Mouse (Mus musculus) midbrain, postnatal 0 days (tissue): ENCODE data around the gene Hist1h2ak. TPM values are rescaled to one million over a fixed set of nuclear protein-coding genes. Genes with fewer than 3 reads are reported as not detected.
A peak's percentile ranks its signal among the peaks of the same experiment; 100 is the strongest.
"Not testable (repeated sequence)": the region's sequence is repeated elsewhere in the genome, so short reads cannot be mapped to it uniquely, and the experiment has no call there.

Experiments used
- ATAC-seq: fragments of 200-750 bp; cut with Nextera tagmentation; 2 replicates; pipeline ENCODE4 v1.8.0; 2017; ENCODE audit warnings: moderate number of reproducible peaks, mild to moderate bottlenecking, moderate TSS enrichment, moderate library complexity; ENCODE audit not compliant: low FRiP score
- DNase-seq: peaks from one replicate; pipeline ENCODE4 v3.0.0-alpha.2; 2015; ENCODE audit warnings: low spot score
- H3K27ac ChIP-seq: fragments of 300-500 bp; sonication (generic); 2 replicates; pipeline ENCODE4 v1.5.1; 2014; ENCODE audit warnings: low read depth, mild to moderate bottlenecking, low read length, mixed read lengths
- H3K27me3 ChIP-seq: fragments of 300-500 bp; sonication (generic); 2 replicates; pipeline ENCODE4 v1.6.1; 2014; ENCODE audit warnings: low read length, control low read depth, mixed read lengths; ENCODE audit not compliant: insufficient read depth
- H3K36me3 ChIP-seq: fragments of 300-500 bp; sonication (generic); 2 replicates; pipeline ENCODE4 v1.6.1; 2014; ENCODE audit warnings: low read length, control low read depth, mixed read lengths; ENCODE audit not compliant: insufficient read depth
- H3K4me1 ChIP-seq: fragments of 300-500 bp; sonication (generic); 2 replicates; pipeline ENCODE4 v1.6.1; 2014; ENCODE audit warnings: mild to moderate bottlenecking, control low read depth, antibody characterized with exemption, low read length, mixed read lengths; ENCODE audit not compliant: insufficient read depth
- H3K4me2 ChIP-seq: fragments of 300-500 bp; sonication (generic); 2 replicates; pipeline ENCODE4 v1.6.1; 2014; ENCODE audit warnings: low read depth, mild to moderate bottlenecking, low read length, mixed read lengths; ENCODE audit not compliant: poor library complexity, severe bottlenecking
- H3K4me3 ChIP-seq: fragments of 300-500 bp; sonication (generic); 2 replicates; pipeline ENCODE4 v1.5.1; 2014; ENCODE audit warnings: low read depth, mild to moderate bottlenecking, low read length, moderate library complexity
- H3K9ac ChIP-seq: fragments of 300-500 bp; sonication (generic); replicated peaks from 2 replicates; pipeline ENCODE4 v1.6.1; 2014; ENCODE audit warnings: mild to moderate bottlenecking, low read length, moderate library complexity, mixed read lengths; ENCODE audit not compliant: poor library complexity, severe bottlenecking
- H3K9me3 ChIP-seq: fragments of 300-500 bp; sonication (generic); 2 replicates; pipeline ENCODE4 v1.6.1; 2016; ENCODE audit warnings: low read length, control low read depth
- CTCF ChIP-seq: IDR thresholded peaks from 2 replicates; pipeline ENCODE4 v1.5.1; 2016; ENCODE audit warnings: antibody characterized with exemption, mild to moderate bottlenecking
- WGBS: fragments of 180-500 bp; shearing (Covaris S2); extraction: QIAGEN DNeasy Blood & Tissue Kit; methylation state at CpG from one replicate; pipeline ENCODE4 v1.1.7; 2014; 5-methylcytosine and 5-hydroxymethylcytosine counted together
- polyA plus RNA-seq: library from polyadenylated mRNA; unstranded; fragments of >200 nt; fragmentation: Nextera tagmentation; extraction: Ambion mirVana; gene quantifications from 2 replicates; pipeline ENCODE4 v1.2.1, GENCODE M21; 2015
- total RNA-seq: library from RNA; depleted of rRNA; stranded (reverse); fragments of >200 nt; gene quantifications from 2 replicates; pipeline ENCODE4 v1.2.3, GENCODE M21; 2014; rRNA removed

Gene Hist1h2ak
- 254 and 276 TPM in 2 replicates for total RNA-seq
- polyA plus RNA-seq: 2.4 and 4.6 TPM in 2 replicates

DNA sequence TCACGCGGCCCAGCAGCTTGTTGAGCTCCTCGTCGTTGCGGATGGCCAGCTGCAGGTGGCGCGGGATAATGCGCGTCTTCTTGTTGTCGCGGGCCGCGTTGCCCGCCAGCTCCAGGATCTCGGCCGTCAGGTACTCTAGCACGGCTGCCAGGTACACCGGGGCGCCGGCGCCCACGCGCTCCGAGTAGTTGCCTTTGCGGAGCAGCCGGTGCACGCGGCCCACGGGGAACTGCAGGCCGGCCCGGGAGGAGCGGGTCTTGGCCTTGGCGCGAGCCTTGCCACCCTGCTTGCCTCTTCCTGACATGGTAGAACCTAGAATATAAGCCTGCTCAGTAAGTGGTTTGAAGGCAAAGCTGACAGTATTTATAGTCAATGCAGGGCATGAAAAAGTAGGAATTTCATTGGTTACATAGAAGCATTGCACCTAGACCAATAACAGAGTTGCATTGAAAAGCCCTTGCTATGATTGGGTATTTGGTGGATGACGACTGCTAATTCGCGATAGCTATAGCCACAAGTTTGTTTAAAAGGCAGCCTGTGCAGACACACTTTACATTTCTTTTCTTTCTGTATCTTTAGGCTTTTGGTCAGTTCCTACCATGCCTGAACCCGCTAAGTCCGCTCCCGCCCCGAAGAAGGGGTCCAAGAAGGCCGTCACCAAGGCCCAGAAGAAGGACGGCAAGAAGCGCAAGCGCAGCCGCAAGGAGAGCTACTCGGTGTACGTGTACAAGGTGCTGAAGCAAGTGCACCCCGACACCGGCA, at the start of gene Hist1h2ak, which contains the start of gene Hist1h2bn:
Hist1h2ak (minus strand) TSS at position 304 of the 762 bp plus-strand sequence.
Hist1h2bn (plus strand) TSS at position 600 of the 762 bp plus-strand sequence.
- Histone ChIP-seq H3K9ac (0 out of 2 replicates have a peak within 1 kb of the TSS, but pooled peaks have one; percentile 24), H3K4me2 (peak within 1 kb of the TSS; percentile 61), H3K27ac (peak within 1 kb of the TSS; percentile 84), H3K4me3 (peak within 1 kb of the TSS; percentile 39)
- H3K27me3 ChIP-seq, H3K9me3 ChIP-seq, H3K36me3 ChIP-seq, H3K4me1 ChIP-seq: not testable (repeated sequence)
- peak; percentile 41 for TF ChIP-seq CTCF
- DNase-seq (peak; percentile 97), ATAC-seq (peak; percentile 97)
- WGBS: under 1% methylated on average over 30 of the region's 50 CpGs

DNA sequence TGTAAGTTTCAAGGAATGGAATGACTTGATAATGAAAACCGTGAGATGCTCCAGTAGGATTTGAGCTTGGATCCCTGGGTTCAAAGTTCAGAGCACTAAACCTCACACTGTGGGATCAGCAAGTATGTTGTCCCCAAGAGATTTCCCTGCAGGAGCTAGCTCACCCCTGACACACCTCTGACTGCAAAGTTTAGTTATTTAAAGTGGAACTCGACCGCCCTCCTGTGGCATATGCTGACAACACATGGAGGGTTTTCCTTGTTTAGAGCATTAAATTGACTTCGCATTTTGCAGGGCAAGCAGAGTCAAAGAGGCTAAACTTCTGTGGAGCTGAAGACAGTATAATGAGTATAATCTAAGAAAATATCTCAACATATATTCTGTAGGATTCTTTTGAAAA, 49.4 kb upstream of the Hist1h2ak start:
- H3K4me2 ChIP-seq, H3K27ac ChIP-seq: not testable (repeated sequence)
- WGBS: no CpG with 5 or more reads among the region's 4 CpGs

DNA sequence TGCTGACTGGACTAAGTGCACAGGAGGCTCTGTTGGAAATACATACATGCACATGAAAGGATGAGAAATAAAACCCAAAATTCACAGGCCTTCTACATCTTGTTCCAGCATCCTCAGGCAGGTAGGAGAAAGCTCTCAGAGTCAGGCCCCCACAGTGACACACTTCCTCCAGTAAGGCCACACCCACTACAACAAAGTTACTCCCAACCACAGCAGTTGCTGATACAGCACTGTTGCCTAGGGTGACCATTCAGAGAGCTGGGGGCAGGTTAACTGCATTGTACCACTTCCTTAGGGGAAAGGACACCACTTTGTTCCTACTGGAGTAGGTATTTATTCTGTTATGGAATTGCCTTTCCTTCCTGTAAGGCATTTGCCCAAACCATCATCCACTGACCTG, 43.5 kb upstream of the Hist1h2ak start:
- H3K9ac ChIP-seq, ATAC-seq, H3K4me3 ChIP-seq: not testable (repeated sequence)

More for the DNA sequence above, 49.4 kb upstream of the Hist1h2ak start:
- not testable (repeated sequence) for H3K36me3 ChIP-seq, H3K27me3 ChIP-seq, H3K9me3 ChIP-seq, DNase-seq, H3K4me1 ChIP-seq, H3K4me3 ChIP-seq, H3K9ac ChIP-seq
- ATAC-seq: peak; percentile 76

DNA sequence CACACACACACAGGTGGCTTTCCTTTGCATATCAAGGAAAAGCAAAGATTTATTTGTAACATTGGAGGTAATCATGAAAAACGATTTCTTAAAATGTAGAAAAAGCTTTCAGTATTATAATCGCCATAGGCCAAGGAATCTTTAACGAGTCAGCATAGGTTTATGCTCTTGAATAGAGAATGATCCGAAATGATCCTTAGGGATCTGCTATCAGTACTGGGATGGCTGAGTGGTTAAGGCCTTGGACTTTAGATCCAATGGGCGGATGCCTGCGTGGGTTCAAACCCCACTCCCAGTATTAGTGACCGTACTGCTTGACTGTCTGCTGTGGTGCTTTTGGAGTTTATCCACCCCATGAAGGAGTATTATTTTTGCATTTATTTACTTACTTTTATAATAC, 42.0 kb upstream of the Hist1h2ak start:
- no peaks in the 10 kb centered on the region for H3K27me3 ChIP-seq
- ATAC-seq: no peak
- no peak for TF ChIP-seq CTCF
- no peak overlapping the region for H3K4me2 ChIP-seq
- no peak overlapping the region for H3K9ac ChIP-seq
- H3K9me3 ChIP-seq: no peaks in the 10 kb centered on the region
- H3K36me3 ChIP-seq: no peaks in the 10 kb centered on the region
- DNase-seq: no peak
- 94% methylated on average over 7 of the region's 7 CpGs for WGBS
- H3K4me3 ChIP-seq: no peak overlapping the region
- no peak overlapping the region for H3K27ac ChIP-seq
- no peaks in the 10 kb centered on the region for H3K4me1 ChIP-seq

More for the DNA sequence above, 43.5 kb upstream of the Hist1h2ak start:
- H3K36me3 ChIP-seq, H3K9me3 ChIP-seq, H3K4me2 ChIP-seq, H3K27me3 ChIP-seq, DNase-seq, H3K27ac ChIP-seq, H3K4me1 ChIP-seq: not testable (repeated sequence)

DNA sequence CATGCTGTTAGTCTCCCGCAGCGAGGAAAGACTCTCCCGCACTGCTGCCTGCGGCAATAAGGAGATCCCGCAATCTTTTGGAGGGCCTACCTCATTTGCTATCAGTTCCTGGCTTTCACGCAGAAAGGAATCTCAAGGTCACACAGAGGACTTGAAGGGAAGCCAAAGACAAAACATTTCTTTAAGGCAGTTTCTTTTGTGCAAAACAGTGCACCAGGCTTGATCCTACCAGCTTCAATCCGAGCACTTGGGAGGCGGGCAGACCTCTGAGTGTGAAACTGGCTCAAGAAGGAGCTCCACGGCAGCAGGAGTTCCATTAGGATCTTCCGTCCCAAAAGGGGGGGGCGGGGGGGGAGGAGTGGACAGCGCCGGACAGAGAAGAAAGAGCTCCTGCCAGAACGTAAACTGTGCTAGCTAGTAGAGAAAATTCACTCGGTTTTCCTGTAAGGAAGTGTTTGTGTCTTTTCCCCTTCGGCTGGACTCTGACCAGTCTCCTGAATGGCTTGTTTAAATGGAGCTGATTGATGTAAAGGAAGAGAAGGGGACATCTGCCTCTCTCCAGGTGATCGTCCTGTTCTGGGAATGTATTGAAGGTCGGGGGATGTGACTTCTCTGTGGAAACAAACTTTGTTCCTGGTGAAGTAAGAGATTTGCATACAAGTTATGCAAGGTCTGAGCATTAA, 37.1 kb upstream of the Hist1h2ak start:
- Histone ChIP-seq H3K4me2 (peak overlapping the region; percentile 29), H3K27me3 (no peaks in the 10 kb centered on the region), H3K9ac (peak overlapping the region; percentile 36; the same call in 1 of the 2 replicates), H3K9me3 (no peaks in the 10 kb centered on the region), H3K36me3 (no peaks in the 10 kb centered on the region), H3K4me3 (no peak overlapping the region), H3K27ac (no peak overlapping the region), H3K4me1 (no peaks in the 10 kb centered on the region)
- TF ChIP-seq CTCF: no peak
- 6% methylated on average over 16 of the region's 18 CpGs for WGBS
- ATAC-seq (no peak), DNase-seq (no peak)

DNA sequence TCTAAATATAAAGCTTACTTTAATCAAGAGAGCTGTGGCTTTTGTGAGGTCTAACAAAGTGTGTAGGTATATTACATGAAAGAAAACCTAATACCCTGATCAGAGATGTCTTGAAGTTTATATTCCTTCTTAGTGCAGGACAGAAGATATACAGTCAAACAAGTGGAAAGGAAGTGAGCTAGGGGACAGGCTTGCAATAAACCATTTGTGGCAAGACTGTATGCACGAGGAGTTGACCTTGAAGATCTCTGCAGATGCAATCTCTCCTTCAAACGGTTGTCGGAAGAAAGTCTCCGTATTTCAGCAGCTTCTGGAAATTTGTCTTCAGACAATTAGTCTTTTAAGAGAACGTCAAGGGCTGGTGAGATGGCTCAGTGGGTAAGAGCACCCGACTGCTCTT, 36.3 kb upstream of the Hist1h2ak start:
- no peak for ATAC-seq
- 75% methylated on average over 6 of the region's 6 CpGs for WGBS
- H3K9me3 ChIP-seq: no peaks in the 10 kb centered on the region

More for the DNA sequence above, 36.3 kb upstream of the Hist1h2ak start:
- no peak overlapping the region for H3K27ac ChIP-seq
- DNase-seq: no peak
- H3K4me1 ChIP-seq: no peaks in the 10 kb centered on the region
- TF ChIP-seq CTCF: no peak
- H3K4me3 ChIP-seq: no peak overlapping the region
- no peak overlapping the region for H3K9ac ChIP-seq
- H3K36me3 ChIP-seq: no peaks in the 10 kb centered on the region
- no peak overlapping the region for H3K4me2 ChIP-seq
- no peaks in the 10 kb centered on the region for H3K27me3 ChIP-seq
